Mouse (Mus musculus) inflammation-experienced regulatory T-cells, adult 6 months (primary cell): ENCODE results near the gene Accsl. TPM values are rescaled to one million over a fixed set of nuclear protein-coding genes. Genes with fewer than 3 reads are reported as not detected.

Experiments
- ATAC-seq: one replicate; pipeline ENCODE4 v1.8.0; 2017
- polyA plus RNA-seq, 3 experiments: library from polyadenylated mRNA; unstranded; fragments of 100-300 nt; shearing (Covaris generic); gene quantifications; one replicate each; pipeline ENCODE4 v1.2.1; 2017

The Accsl gene
- not detected for polyA plus RNA-seq

DNA sequence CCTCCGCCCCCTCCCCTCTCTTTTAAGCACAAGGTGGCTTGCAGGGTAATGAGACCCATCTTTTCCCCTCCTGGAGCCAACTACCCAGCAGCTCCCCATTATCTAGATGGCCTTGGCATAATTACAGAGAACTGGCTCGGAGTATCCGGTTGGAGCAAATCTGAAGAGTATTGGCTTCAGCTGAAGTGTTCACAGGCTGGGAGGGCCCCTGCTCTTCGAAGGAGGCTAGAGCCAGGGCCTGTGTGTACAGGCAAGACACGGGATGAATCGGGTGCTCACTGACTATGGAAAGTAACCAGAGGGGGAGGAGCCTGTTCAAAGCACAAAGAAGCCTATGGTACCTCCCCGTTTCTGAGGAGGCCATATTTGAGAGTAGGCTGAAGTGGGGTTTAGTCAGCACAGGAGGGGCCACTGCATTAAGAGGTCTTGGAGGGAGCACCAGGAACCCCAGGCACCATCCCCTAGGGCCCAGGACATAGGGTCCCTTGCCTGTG, at the start of gene Accsl:
TSS of gene Accsl (minus strand) at position 51 of the 494 bp plus-strand sequence.
- ATAC-seq: no peak

GRCm38 (mm10) chr2:93913552-93913951, 44.6 kb upstream of the Accsl start:
- ATAC-seq: no peak

DNA sequence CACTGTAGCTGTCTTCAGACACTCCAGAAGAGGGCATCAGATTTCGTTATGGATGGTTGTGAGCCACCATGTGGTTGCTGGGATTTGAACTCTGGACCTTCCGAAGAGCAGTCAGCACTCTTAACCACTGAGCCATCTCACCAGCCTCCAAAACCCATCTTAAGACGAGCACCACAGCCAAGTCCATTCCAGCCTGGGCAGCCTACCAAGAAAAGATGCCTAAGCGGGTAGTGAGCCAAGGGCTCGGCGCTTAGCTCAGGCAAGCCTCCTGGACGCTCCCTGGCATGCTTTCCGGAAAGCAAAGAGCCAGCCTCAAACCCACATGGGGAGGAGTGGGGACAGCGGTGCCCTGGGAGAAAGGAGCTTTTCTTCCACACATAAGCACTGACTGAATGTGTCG, 43.0 kb upstream of the Accsl start:
- ATAC-seq: no peak

DNA sequence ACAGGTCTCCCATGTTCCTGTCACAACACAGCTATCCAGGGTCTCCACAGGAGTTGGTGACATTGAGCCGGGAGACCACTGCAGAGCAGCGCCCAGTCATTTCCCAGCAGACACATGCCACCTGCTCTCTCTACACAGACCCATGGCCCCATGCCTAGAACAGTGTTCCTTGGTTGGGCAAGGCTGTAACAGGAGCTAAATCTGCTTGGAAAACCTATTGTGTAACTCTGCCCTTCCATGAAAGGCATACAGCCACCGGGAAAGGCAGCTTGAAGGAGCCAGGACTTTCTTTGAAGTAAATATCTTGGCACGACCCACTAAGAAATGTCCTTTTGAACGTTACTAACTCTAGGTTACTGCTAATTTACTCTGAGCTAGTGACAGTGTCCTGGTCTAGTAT, 40.8 kb upstream of the Accsl start:
- ATAC-seq: no peak

GRCm38 (mm10) chr2:93907519-93908294, 38.8 kb upstream of the Accsl start:
- no peak for ATAC-seq

DNA sequence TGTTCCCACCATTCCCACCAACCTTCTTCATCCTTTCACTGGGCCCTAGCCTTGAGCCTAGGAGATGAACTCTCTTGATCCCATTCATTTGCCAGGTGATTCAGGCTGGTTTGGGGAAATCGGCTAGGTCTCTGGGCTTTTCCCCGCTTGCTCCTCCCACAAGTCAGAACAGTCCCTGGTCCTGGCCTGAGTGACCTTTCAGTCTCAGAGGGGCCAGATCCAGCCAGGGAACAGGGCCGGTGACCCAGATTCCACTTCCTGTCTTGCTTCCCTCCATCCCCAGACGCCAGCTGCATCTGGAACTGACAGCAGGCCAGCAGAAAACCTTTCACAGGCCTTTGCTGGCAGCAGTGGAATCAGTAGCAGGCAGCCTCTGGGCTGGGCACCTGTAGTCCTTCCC, 37.4 kb upstream of the Accsl start:
- no peak for ATAC-seq

DNA sequence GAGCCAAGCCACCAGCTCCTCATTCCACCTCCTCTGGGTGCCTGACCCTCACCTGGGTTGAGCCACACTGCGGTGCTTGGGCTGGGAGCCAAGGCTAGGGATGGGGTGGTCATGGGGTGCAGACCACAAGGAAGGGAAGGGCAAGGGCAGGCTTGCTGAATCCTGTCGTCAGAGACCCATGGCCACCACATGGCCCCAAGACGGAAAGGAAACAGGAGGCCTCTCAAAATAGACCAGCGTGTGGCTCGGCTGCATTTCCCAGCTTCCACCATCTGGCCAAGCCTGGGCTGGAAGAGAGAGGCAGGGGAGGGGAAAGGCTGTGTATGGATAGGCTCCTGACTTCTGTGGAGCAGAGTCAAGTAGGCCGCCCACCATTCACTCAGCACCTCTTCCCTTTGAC, 34.5 kb upstream of the Accsl start:
- ATAC-seq: no peak

GRCm38 (mm10) chr2:93902680-93903305, 33.8 kb upstream of the Accsl start:
- no peak for ATAC-seq

DNA sequence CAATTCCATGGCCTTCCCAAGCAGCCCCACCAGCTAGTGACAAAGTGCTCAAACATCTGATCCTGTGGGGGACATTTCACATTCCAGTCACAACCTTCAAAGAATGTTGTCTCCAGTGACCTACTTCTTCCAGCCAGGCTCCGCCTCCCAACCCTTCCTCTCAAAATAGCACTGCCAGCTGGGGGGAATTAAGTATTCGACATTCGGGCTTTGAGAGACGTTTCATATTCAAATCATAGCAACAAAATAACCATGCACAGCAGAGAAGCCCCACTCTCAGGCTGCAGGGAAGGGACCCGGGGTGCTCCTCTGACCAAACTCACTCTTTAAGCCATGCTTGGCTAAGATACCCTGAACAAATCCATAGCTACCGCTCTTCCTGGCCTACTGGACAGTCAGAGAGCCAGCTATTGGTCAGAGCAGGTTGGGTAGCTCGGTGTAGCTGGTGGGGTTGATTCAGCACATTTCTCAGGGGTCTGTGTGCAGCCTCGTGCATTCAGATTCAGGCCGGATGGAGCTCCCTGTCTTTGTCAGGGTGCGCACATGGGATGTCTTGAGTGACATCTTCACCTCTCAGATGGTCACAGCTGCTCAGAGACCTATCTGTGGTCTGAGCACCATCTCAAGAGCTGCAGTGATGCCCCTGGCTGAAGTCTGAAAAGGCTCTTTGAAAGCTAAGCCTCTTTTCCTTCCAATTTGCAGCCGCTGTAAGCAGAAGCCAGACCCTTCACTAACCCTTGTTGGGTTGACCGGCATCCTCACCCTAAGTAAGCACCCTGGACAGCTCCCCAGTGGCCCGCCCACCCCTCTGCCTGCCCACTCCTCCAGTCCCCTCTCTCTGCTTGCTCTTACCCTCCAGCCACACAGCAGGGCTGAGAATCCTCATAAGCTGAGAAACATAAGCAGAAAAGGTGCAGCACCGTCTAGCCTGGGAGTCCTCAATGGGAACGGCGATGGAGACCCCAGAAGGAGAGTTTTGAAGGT, 30.7 kb upstream of the Accsl start:
- no peak for ATAC-seq

DNA sequence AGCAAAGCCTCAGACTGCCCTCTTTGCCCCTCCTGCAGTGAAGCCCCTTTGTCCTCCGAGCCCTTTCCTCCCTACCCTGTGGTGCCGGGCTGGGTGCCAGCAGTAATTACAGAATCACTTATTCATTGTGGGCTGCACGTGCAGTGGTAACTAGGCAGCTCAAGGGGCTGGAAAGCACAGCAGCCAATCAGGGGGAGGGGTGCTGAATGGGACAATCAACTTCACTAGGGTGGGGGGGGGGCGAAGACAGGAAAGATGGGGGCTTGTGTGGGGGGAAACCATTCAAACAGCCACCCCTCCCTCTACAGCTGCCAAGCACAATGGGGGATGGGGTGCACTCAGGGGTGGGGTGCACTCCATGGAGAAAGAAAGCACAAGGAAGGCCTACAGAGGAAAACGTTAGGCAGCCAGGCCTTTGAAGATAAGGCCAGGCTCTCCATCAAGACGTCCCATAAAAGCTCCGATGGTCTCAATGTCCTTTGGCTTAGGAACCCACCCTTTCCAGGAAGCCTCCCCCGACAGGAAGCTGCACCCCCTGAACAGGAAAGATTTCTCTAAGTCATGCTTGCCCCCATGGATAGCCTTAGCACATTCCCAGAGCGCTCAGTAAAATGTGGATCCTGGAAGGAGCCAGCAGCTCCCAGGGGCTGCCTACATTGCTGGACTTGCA, 22.8 kb upstream of the Accsl start:
- no peak for ATAC-seq

DNA sequence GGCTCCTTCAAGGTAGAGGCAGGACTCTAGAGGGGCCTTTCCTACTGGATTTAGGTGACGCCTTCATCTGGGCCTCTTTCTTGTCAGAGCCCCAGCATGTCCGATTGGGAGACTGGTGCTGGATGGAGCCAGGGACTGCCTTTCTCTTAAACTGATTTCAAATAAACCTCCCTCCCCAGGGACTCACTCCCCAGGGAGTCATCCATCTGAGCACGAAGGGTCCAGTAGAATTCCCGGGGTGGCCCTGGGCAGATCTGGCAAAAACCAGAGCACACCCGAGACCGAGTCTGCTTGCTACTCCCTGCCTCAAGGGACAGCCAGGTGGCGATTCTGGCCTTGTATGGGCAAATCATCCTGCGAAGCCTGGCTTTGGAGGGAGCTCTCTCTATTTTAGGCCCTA, 21.2 kb upstream of the Accsl start:
- ATAC-seq: no peak

- no peak for ATAC-seq
Observed at GRCm38 (mm10) chr2:93889071-93889470, 20.1 kb upstream of the Accsl start.

- no peak for ATAC-seq
Observed at GRCm38 (mm10) chr2:93888366-93888765, 19.4 kb upstream of the Accsl start.

DNA sequence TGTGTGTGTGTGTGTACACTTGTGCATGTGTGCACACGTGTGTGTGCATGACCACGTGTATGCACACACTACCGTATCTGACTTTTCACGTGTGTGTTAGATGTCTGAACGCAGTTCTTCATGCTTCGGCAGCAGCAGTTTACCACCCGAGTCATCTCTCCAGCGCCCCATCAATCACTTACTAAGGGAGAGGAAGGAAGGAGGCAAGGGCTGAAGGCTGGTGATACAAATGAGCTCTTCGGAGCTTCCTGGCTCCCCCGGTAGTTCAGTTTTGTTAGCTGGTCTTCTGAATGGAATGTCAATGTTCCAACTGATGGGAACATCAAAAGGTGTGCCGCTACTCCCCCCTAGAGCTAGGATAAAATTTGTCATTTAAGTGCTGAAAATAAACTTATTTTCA, 18.3 kb upstream of the Accsl start:
- ATAC-seq: no peak

DNA sequence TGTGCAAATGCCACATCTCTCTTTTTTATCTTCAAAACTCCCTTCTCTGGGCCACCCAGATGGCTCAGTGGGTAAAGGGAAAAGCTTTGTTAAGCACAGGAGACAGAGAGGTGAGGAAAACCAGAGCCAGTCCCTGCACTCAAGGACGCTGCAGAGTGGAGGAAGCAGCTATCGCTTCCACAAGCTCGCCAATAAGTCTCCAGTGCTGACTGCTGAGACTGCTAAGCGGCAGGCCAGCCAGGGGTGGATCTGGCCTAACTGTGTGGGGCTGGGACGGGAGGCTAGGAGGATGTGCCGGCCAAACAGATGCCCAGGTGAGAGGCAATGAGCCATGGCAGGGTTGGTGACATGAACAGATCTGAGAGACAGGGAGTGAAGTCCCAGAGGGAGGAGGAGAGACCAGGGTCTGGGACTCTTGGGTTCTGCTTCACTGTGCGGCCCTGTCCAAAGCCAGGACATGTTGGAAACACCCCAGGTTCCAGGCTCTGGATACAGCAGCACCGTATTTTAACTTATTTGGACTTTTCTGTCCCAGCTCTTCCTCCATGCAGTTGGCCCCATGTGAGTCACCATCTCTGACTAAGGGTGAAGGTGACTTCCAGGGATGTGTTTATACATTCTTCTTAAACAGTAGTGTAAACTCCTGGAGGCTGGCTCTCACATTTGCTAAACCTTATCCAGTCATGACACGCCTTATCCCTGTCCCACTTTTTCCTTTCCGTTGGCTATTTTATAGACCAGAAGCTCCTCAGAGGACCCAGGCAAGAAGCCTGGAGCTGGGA, 17.2 kb upstream of the Accsl start:
- no peak for ATAC-seq

DNA sequence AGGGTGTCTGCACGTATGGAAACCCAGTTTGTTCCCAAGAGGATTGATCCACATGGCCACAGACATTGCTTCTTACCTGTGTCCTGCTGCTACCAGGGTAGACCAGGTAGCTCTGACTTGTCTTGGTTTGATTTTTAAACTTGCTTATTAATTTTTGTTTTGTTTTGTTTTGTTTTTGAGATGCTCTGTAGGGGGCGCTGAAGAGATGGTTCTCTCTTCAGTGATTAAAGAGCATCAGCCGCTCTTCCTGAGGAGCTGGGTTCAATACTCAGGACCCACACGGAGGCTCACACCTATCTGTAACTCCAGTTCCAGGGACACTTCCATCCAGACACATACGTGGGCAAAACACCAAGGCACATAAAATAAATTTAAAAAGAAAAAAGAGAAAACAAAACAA, 14.1 kb upstream of the Accsl start:
- no peak for ATAC-seq

GRCm38 (mm10) chr2:93881640-93882367, 12.8 kb upstream of the Accsl start:
- no peak for ATAC-seq

GRCm38 (mm10) chr2:93880981-93881380, 12.0 kb upstream of the Accsl start:
- ATAC-seq: no peak

DNA sequence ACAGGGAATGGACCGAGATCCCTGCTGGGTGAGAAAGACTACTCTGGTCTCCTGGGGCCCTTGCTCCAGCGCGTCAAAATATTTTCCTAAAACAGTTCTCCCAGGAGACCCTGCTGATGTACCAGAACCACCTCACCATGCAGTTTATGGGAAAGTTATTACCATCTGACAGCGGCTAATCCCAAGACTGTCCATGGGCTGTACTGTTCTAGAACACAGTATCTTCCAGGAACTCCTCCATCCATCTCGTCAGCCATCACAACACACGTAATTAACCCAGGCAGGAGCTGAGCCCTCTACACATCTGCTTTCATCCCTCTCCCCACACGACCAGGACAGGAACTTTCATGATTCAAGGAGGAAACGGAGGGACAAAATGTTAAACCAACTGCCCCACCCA, 11.5 kb upstream of the Accsl start:
- no peak for ATAC-seq

DNA sequence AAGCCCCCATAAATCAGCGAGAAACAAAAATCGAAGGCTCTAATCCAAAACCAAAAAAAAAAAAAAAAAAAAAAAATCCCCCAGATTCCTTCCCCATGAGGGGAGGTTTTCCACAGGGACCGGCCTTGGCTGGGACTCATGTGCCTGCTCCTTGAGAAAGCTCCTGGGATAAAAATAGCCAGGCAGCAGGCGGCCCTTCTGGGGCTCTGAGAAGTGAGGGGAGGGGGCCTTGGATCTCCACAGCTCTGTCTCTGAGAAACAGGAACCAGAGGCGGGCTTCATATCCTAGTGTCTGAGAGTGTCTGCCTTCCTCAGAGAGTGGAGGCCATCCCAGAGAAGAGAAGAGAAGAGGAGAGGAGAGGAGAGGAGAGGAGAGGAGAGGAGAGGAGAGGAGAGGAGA, 8.0 kb upstream of the Accsl start:
- no peak for ATAC-seq

- no peak for ATAC-seq
Observed at GRCm38 (mm10) chr2:93874606-93875005, 5.6 kb upstream of the Accsl start.
